Mouse (Mus musculus): Measurements from ENCODE around the gene Emb.
"Not testable (repeated sequence)": the region's sequence is repeated elsewhere in the genome, so short reads cannot be mapped to it uniquely, and the experiment has no call there.

Emb gene

DNA sequence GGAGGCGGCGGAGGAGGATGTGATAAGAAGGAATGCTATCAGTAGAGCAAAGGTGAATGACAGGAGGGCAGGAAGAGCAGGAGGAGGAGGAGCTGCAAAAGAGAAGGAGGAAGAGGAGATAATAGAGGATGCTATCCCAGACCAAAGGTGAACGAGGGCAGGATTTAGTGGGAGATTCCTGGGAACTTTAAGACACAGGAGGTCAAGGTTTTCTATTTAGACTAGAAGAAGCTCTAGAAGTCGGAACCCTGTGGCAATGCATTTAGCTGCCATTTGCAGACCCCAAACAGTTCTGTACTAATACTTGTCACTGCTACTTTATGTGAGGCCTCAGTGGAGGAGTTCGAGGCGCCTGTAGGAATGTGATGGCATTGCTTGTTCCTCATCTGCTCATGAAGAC lies at the start of gene Emb:
Gene Emb (plus strand): TSS at position 301 of the 400 bp plus-strand sequence.
- DNase-seq (ENCODE audit: low read depth, low spot score): no peak

DNA sequence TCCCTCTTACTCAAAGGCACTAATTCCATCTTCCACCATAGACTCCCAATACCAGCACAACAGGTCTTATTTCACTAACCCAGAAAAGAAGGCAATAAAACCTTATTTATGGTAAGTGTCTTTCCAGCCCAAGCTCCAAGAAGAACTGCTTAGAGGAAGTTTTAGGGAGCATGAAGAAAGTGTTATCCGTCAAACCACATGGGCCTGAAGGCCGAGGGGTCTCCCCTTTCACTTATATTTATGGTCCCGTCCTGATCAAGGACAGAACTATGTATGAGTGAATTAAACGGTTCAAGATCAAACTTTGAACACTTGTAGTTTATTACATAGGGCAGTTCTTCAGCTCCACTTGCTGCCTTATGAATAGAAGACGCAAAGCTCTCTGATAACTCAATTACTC lies 44.4 kb upstream of the Emb start:
- no peak for DNase-seq (ENCODE audit: low read depth, low spot score)

DNA sequence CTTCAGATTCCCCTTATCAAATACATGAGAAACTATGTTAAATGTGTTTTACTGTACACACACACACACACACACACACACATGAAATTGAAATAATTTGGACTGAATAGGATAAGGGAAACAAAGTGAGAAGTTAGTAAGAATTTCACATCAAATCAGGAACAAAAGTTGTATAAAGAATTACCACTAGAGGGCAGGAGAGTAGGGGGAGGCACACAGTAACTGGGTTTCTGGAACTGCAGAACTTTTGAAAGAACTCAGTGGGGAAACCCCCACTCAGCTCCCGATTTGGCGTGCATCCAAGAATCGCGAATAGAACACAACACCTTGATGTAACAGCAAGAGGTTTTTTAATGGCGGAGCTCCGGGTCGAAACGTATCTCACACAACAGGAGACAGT lies 43.3 kb upstream of the Emb start:
- DNase-seq (ENCODE audit: low read depth, low spot score): no peak

DNA sequence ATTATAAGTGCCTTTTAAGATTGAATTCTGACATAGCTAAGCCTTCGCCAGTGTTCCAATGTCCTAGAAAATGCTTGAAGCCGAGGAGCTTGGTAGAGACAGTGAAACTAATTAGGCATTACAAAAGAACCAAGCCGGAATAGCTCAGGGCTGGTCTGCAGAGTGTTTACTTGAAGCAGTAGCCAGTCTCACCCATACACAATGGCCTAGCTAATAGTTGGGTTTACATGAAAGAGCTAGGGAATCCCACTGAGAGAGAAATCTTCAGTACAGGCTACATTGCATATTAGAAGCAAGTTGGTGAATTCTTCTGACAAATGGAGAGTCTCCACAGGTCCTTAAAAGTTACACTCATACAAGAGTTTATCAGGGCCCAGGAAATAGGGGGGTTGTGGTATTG lies 27.4 kb upstream of the Emb start:
- not testable (repeated sequence) for DNase-seq (ENCODE audit: low read depth, low spot score)

DNA sequence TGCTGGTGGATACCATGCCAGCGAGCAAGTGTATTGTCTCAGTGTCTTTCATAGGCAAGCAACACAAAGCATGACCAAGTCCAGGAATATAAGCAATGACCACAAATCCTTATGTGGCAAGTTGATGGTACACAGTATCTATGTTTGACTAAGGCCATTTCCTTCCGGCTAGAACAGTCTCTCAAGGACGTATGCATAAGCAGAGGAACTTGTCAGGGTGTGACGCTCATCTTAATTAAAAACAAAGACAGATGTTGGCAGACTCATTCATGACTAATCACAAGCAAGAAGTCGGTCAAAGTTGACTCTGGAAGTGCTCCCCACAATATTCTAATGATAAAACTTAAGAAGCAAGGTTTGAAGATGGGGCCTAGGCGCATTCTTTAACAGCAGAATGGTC lies 25.0 kb upstream of the Emb start:
- no peak for DNase-seq (ENCODE audit: low read depth, low spot score)

DNA sequence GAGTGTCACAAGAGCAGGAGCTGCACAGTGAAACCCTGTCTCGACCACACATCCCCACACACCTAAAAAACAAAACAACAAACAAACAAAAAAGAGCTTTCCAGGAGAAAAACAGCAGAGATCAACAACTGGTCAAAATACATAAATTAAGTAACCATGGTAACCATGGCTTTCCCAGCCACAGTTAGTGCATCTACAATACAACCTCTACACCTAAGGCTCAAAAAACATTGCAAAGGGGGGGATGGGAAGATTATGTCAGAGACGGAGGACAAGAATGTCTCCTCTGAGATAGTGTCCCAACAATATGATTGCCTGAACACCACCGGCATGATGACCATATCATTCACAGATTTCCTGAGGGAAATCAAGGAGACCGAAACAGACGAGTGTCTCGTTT lies 23.0 kb upstream of the Emb start:
- DNase-seq (ENCODE audit: low read depth, low spot score): no peak

DNA sequence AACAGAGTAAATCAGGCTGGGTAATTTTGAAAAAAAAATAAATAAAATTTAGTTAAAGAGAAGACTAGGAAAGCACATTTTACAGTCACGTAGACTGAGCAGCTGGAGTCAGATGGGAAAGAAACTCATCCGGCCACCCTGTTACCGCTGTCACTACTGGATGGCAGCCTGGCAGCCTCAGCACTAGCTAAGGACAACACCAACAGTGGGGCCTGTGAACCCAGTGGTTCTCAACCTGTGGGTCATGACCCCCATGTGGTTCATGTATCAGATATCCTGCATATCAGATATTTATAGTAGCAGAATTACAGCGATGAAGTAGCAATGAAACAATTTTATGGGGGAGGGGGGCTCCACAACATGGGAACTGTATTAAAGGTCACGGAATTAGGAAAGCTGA lies 16.2 kb upstream of the Emb start:
- no peak for DNase-seq (ENCODE audit: low read depth, low spot score)

DNA sequence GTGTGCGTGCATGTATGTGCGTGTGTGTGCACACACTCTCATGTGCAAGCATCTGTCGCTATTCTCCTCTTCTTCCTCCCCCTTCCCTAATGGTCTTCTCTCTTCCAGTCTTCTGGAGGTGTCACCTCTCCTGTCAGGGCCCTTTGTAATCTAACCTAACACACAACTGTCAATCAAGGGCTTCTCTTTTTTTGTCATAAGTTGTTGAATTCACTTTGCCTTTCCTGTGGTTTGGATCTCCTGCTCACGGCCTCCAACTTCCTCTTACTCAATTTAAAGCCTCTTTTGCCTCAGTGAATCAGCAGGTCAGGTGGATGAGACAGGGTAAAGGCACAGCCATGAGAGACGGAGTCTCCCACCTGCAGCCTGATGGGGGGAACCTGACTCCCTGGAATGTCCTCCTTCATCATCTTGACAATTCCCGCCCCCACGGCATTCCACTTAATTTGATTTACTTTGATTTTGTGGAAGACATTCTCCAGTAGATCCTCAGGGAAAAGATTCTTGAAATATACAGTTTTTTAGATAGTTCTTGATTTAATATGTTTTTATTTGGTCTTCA lies 14.8 kb upstream of the Emb start:
- DNase-seq (ENCODE audit: low read depth, low spot score): no peak

DNA sequence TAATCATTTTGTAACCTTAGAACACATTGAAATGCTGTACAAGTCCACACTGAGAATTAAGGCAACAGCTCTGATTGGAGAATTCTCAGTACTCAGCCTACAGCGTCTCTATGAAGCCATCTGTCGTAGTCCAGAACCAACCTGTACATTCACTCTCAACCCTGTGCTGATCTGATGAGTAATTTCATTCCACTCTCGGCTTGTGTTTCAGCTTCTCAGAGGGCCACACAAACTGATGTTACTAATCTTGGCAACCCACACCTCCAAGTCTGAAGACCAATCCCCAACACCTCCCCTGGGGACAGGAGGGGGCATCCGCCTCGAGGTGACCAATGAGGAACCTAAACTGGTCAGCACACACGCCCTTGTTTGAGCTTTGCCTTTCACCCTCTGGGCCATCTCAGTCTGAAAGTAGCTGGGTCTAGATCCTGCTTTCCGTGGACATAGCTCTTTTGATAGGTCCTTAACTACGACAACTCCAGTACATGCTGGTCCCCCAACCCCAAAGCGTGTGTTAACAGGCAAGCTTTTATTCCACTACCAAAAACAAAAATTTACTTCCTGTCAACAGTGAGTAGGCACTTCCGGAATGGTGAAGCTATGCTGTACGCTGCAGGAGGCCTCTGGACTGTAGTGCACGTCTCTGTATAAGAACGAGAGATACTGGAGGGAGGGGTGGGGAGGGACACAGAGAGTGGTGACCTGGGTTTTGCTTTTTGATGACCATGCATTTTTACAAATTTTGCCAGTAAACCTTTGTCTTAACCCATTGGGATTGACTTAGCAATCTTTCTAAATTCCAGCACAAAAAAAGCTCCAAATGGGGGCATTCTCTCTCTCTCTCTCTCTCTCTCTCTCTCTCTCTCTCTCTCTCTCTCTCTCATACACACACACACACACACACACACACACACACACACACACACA lies 12.5 kb upstream of the Emb start:
- no peak for DNase-seq (ENCODE audit: low read depth, low spot score)

DNA sequence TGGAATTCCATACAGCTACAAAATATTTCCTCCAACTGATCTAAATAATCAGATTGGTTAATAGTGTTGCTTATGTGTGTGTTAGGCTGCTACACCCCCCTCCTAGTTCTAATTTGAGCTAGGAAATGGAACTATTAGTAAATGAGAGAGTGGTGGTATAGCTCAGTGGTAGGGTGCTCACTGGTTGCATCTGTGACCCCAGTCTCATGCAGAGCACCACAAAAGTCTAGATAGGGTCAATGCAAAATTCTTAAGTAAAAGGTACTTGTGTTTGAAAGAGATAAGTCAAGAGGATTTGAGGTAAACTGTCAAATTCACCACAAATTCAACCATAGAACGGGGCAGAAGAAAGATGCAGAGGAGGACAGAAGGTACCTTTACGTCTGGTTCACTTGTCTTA lies 10.7 kb upstream of the Emb start:
- DNase-seq (ENCODE audit: low read depth, low spot score): no peak

DNA sequence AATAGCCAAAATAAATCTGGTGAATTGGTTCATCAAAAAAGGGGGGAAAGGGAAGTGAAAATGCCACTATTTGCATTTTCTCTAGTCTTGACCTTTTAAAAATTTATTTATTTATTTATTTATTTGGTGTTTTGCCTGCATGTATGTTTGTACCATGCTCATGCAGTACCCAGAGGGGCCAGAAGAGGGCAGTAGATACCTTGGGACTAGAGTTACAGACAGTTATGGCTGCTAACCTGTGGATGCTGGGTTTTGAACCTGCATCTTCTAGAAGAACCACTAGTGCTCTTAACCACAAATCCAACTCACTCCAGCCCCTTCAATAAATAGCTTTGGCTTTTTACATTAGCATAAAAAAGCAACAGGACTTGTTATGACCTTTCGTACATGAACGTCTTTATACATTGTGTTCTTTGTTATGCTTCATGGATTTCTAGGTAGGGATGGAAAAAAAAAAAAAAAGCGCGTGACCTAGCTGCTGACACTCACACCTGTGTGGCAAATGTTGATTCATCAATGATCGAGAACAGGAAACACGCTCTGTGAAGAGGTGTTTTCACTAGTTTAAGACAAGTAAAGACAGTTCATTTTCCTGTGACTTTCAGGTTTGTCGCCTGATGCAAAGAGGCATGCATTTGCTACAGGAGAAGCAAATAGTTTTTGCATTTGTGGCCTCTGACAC lies 9.8 kb upstream of the Emb start:
- peak; percentile 75 for DNase-seq (ENCODE audit: low read depth, low spot score)

DNA sequence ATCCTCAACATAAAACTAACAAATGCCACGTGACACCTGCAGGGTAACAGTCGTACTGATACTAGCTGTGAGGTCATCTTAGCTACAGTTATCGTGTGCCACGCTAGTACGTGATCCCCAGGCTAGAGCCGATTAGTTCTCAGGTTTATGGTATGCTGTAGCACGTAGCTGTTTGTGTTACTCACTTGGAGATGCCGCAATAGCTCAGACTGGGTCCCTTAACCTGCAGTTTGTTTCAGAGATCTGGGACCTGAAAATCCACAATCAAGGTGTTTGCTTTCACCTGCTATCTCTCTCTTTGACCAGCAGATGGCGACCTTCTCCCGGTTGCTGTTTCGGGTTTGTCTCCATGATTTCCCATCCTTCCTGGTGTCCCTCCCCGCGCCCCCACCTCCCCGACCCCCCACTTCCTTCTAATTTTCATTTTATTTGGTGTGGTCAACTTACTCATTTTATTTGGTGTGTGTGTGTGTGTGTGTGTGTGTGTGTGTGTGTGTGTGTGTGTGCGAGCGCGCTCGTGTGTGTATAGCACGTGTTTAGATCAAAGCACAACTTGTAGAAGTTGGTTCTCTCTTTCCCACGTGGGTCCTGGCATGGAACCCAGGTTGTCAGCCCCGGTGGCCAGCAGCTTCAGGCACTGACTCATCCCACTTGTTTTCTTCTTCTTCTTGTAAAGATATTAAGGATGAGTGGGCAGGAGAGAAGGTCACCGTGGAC lies 5.4 kb upstream of the Emb start:
- DNase-seq (ENCODE audit: low read depth, low spot score): peak; percentile 45

DNA sequence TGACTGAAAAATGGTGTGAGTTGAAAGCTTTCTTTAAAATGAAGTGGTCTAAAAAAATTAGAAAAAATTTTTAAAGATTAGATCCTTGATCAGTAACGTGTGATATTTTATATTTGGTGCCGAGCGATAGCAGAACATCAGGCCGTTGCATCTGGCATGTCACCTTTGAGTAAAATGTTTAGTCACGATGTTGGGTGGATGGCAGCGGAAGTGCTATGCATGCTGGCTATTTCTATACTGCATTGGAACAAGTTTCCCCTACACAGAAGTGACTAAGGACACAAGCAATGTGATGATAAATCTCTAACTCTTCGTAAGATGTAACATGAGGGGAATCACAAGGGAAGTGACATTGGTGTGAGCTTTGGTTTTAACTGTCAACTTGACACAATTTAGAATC lies 3.7 kb upstream of the Emb start:
- peak; percentile 54 for DNase-seq (ENCODE audit: low read depth, low spot score)

DNA sequence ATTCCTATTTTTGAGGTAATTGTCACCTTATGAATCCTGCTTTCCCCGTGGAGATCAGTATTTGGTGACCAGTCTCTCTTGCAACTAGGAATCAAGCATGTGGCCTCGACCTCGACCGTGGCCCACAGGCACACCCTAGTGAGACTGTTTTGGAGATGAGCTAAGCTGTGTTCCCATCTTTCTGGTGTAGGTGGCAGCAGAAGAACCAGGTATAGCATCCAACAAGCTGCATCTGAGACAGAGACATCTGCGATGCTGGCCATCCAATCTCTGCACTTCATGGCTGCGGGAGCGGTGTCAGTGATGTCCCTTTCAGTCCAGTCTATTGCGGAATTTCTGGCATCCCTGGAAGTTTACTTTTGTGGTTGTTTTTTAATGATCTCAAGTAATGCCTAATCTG lies 2.3 kb upstream of the Emb start:
- no peak for DNase-seq (ENCODE audit: low read depth, low spot score)

DNA sequence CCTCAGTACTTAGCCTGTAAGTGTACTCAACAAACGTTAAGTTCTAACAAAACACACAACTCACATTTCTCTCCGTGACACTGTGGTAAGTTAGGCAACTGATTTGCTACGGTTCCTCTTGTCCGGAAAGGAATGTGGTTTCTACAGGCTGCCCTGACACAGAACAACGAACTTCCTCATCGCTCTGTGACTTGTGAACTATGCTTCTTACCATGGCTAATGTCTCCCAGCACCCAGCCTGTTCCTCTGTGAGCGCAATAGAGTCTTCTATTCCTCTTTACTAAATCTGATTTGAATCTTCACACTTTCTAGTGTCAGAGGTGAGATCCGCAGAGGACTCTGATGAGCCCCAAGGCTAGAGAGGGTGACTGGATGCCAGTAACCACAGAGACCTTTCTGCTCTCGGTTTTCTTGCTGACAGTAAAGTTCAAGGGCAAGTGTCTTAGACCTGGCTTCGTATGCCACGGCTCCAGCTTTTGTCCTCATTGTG lies 3.1 kb downstream of the Emb start:
- no peak for DNase-seq (ENCODE audit: low read depth, low spot score)

DNA sequence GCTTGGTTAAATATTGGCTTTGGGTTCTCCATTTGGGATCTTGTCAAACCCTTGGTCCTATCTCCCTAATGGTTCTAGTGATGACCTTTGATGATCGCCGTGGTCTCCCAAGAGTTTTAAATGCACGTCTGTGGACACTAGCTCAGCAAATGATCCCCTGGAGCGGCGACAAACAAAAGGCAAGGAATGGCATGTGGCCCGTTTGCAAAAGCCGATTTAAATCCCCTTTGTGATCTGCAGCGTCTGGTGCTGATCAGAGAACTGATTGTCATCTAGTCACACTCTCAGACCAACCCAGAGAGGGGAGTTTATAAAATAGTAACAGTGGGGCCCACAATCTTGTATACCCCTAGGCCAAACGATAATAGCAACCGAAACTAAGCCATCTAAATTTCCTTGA lies 7.1 kb downstream of the Emb start:
- no peak for DNase-seq (ENCODE audit: low read depth, low spot score)

DNA sequence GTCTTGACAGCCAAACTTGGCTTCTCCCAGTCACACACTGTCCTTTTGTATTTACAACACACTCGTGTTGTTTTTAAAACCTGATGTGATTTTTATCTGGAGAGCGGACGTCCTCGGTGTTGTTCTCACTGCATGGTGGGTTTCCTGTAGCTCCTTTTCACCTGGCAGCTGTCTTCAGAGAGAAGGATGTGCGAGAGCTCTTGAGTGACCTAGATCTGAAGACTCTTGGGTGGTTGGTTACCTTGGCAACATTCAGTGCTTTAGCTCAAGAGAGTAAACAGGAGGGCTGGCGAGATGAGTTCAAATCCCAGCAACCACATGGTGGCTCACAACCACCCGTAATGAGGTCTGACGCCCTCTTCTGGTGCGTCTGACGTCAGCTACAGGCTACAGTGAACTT lies 7.8 kb downstream of the Emb start:
- DNase-seq (ENCODE audit: low read depth, low spot score): no peak

DNA sequence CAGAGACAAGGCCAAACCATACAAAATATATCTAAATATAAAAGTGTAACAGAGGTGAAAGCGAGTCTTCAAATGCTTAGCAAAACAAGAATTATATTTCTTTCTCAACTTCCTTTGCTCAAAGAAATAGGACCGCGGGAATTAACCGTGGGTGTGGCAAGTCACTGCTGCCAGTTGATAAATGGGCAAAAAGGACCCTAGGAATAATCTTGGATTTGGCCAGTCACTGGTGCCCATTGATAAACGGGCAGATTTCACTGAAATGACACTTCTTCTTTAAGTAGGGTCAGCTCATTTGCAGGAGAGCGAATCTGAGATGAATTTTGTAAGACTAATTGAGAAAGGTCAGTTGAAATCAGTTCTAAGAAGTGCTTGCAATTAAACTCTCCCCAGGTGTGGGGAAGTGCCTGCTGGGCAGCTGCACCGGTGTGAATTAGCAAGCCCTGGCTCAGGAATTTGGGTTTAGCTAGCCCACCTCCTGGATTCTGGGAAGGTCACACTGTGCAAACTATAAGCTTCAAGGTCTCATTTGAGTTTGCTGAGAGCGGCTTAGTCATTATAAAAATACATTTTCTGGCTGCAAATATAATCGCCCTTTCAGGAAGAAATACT lies 8.5 kb downstream of the Emb start:
- DNase-seq (ENCODE audit: low read depth, low spot score): no peak

DNA sequence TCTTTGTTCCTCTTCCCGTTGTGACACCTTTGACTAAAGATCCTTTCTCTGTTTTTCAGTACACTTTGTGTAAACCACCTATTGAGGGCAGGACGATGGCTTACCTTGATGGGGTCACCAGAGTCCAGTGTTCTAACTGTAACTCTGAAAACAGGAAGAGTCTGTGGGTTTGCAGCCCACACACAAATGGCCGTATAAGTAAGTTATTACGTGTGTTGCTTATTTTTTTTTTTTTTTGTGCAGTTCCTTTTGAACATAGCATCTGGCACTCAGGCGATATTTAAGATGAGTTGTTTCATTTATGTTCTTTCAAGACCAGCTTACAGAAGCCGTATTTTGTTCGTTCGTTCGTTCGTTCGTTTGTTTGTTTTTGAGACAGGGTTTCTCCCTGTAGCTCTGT lies 9.3 kb downstream of the Emb start:
- DNase-seq (ENCODE audit: low read depth, low spot score): no peak

DNA sequence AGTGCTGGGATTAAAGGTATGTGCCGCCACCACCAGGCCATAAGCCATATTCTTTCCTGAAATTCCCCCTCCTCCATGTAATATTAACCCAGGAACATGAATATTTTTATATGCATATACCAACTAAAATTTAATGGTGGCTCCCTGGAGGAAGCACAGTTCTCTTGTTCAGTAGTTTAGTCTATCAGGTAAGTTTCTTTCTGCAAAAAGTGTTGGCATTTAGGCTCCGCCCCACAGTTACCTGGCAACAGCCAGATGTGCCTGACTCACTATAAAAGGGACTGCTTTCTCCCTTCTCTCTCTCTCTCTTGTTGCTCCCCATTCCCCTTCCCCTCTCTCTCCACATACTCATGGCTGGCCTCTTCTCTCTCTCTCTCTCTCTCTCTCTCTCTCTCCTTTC lies 9.8 kb downstream of the Emb start:
- no peak for DNase-seq (ENCODE audit: low read depth, low spot score)

DNA sequence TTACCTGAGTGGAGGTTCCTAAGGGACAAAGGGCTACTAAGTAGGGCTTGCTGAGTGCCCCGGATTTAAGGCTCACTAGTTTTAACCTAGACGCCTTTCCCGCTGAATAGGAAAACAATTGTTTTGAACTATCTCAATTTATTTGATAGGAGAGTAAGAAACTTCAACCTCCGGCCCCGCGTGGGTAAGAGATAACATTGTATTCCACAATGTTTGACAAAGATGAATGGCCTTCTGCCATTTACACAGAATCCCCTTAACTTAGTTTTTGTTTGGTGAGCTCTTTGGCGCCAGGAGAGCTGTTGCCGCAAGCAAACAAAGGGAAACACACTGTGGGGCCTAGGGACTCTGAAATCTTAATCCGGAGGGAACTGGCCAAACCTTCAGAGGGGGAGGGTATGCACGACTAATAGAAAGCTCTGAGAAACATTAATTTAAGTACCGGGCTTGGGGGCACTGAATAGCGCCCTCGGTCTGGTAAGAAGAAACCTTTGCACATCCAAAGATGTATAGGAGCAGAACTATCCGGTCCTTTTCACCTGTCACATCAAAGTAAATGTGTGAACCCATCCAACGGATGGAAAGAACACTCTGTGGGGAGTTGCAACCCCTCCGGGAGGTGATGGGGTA lies 11.7 kb downstream of the Emb start:
- no peak for DNase-seq (ENCODE audit: low read depth, low spot score)

Data from brain, adult 2 months (tissue).